Mouse (Mus musculus) bone marrow, adult 2 months (tissue): ENCODE measurements around the gene Cd274. TPM values are rescaled to one million over a fixed set of nuclear protein-coding genes. Genes with fewer than 3 reads are reported as not detected.
"Not testable (repeated sequence)": the region's sequence is repeated elsewhere in the genome, so short reads cannot be mapped to it uniquely, and the experiment has no call there.

Source experiments
- H3K27ac ChIP-seq: fragments of 200-500 bp; 2 replicates; pipeline ENCODE4 v1.5.1; 2012; ENCODE audit warnings: low read depth, mild to moderate bottlenecking, control low read depth, inconsistent platforms, low read length; ENCODE audit not compliant: control insufficient read depth, poor library complexity, insufficient read depth
- H3K4me1 ChIP-seq: fragments of 200-500 bp; 2 replicates; pipeline ENCODE4 v1.6.1; 2011; ENCODE audit warnings: low read length; ENCODE audit not compliant: control insufficient read depth, insufficient read depth
- H3K4me3 ChIP-seq: fragments of 200-500 bp; replicated peaks from 2 replicates; pipeline ENCODE3; 2011; ENCODE audit warnings: mild to moderate bottlenecking, low read depth, low read length, control low read depth; ENCODE audit not compliant: control insufficient read depth
- CTCF ChIP-seq: fragments of 200-500 bp; IDR thresholded peaks from 2 replicates; pipeline ENCODE4 v1.5.1; 2011; ENCODE audit warnings: low read length, control low read depth; ENCODE audit not compliant: control insufficient read depth, insufficient read depth
- POLR2A ChIP-seq: fragments of 200-500 bp; IDR thresholded peaks from 2 replicates; pipeline ENCODE4 v1.6.1; 2011; ENCODE audit warnings: low read depth, mild to moderate bottlenecking, control low read depth, low read length, borderline replicate concordance; ENCODE audit not compliant: control insufficient read depth
- WGBS: fragments of 180-500 bp; shearing (Covaris S2); methylation state at CpG from one replicate; pipeline ENCODE4 v1.1.7; 2018; 5-methylcytosine and 5-hydroxymethylcytosine counted together
- polyA plus RNA-seq: library from polyadenylated mRNA; stranded (reverse); fragments of >200 nt; gene quantifications from 2 replicates; pipeline ENCODE4 v1.2.4, GENCODE M21; 2011; ENCODE audit warnings: low replicate concordance; ENCODE audit not compliant: missing spikeins, insufficient read depth, insufficient read length

Gene Cd274
- polyA plus RNA-seq, 1 experiment, result 2.9 TPM

- Histone ChIP-seq H3K4me1 (peaks cover 1% of the 10 kb centered on the region; the same call in 1 of the 2 replicates), H3K4me3 (no peak overlapping the region), H3K27ac (no peak overlapping the region)
- 89% methylated on average over 18 of the region's 18 CpGs for WGBS
- TF ChIP-seq CTCF, result no peak
- TF ChIP-seq POLR2A, result no peak
These were observed 39.1 kb downstream of the Cd274 start for GRCm38 (mm10) chr19:29406042-29407017.

GRCm38 (mm10) chr19:29410619-29411018, 43.4 kb downstream of the Cd274 start, which contains the start of gene Pdcd1lg2:
Gene Pdcd1lg2 (plus strand): TSS chr19:29410919.
- no peak within 1 kb of the TSS for H3K27ac ChIP-seq
- H3K4me3 ChIP-seq, result no peak within 1 kb of the TSS
- peaks cover 3% of the 10 kb centered on the region; the same call in 1 of the 2 replicates for H3K4me1 ChIP-seq
- TF ChIP-seq POLR2A (no peak), CTCF (no peak)
- WGBS, result 75% methylated on average over 4 of the region's 4 CpGs

GRCm38 (mm10) chr19:29412476-29413420, 45.5 kb downstream of the Cd274 start:
- Histone ChIP-seq H3K27ac (no peak overlapping the region), H3K4me1 (peaks cover 5% of the 10 kb centered on the region; the same call in 1 of the 2 replicates), H3K4me3 (no peak overlapping the region)
- TF ChIP-seq CTCF (no peak), POLR2A (no peak)
- 89% methylated on average over 6 of the region's 6 CpGs for WGBS

GRCm38 (mm10) chr19:29414513-29414912, 47.3 kb downstream of the Cd274 start:
- Histone ChIP-seq H3K27ac (no peak overlapping the region), H3K4me3 (no peak overlapping the region), H3K4me1 (peaks cover 10% of the 10 kb centered on the region)
- WGBS, result 42% methylated on average over 3 of the region's 3 CpGs
- no peak for TF ChIP-seq POLR2A
- TF ChIP-seq CTCF, result no peak

- not testable (repeated sequence) for H3K27ac ChIP-seq
These were observed 47.7 kb downstream of the Cd274 start for GRCm38 (mm10) chr19:29414917-29415316.

GRCm38 (mm10) chr19:29416393-29416902, 49.2 kb downstream of the Cd274 start:
- peaks cover 10% of the 10 kb centered on the region for H3K4me1 ChIP-seq
- H3K27ac ChIP-seq, result no peak overlapping the region
- no peak overlapping the region for H3K4me3 ChIP-seq
- TF ChIP-seq POLR2A (no peak), CTCF (no peak)
- WGBS, result 56% methylated on average over 3 of the region's 3 CpGs

More at GRCm38 (mm10) chr19:29414917-29415316, 47.7 kb downstream of the Cd274 start:
- peaks cover 10% of the 10 kb centered on the region for H3K4me1 ChIP-seq
- not testable (repeated sequence) for H3K4me3 ChIP-seq

- 56% methylated on average over 2 of the region's 2 CpGs for WGBS
- TF ChIP-seq CTCF (no peak), POLR2A (no peak)
- Histone ChIP-seq H3K4me3 (no peak overlapping the region), H3K4me1 (peaks cover 10% of the 10 kb centered on the region), H3K27ac (no peak overlapping the region)
These were observed 49.9 kb downstream of the Cd274 start for GRCm38 (mm10) chr19:29417188-29417587.

- 8% methylated on average over 2 of the region's 2 CpGs for WGBS
- Histone ChIP-seq H3K4me1 (peaks cover 10% of the 10 kb centered on the region), H3K4me3 (no peak overlapping the region), H3K27ac (no peak overlapping the region; the same call in 1 of the 2 replicates)
- TF ChIP-seq POLR2A (no peak), CTCF (no peak)
These were observed 50.6 kb downstream of the Cd274 start for GRCm38 (mm10) chr19:29417894-29418293.
